Mouse (Mus musculus): ENCODE results near the gene H2-K1.
A peak's percentile ranks its signal among the peaks of the same experiment; 100 is the strongest.

H2-K1 gene

DNA sequence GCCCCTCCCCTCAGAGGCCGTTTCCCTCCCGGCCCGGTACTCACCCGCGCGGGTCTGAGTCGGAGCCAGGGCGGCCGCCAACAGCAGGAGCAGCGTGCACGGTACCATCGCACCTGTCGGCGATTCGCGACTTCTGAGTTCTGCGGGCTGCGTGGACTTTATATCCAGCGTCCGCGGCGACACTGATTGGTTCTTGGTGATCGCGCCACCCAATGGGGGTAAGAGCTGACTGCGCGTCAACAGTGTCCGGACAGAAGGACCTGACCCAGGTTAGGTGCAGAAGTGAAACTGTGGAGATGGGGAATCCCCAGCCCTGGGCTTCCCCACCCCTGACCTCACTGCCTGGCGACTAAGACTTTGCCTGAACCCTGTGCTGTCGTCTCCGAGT lies at the start of gene H2-K1:
Gene H2-K1, minus strand, starts transcription at position 198 of the 388 bp plus-strand sequence.
- peak; percentile 44 for DNase-seq (ENCODE audit: extremely low spot score, low read depth, low spot score)

DNA sequence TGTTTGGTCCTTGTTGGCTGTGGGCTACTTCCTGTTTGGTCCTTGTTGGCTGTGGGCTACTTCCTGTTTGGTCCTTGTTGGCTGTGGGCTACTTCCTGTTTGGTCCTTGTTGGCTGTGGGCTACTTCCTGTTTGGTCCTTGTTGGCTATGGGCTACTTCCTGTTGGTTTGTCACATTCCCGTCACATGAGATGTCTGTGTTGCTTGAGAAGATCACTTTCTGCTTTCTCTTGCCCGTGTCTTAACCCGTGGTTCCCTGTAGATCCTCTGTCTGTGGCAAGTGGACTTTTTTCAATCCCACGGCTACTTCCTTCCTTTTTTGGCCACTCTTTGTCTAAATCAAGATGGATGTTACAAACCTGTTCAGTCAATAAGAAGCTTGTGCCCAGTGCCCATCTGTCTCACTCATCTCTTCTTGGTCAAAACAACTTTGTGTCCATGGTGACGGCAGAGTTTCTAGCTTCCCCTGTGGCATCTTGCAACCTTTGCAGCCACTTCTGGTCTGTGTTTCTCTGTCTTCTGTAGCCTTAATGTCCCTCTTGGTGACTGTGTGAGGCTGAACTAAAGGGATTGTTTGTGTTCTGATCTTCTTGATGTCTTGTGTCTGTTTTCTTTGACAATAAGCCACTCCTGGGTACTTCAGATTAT lies 47.4 kb upstream of the H2-K1 start:
- DNase-seq (ENCODE audit: extremely low spot score, low read depth, low spot score) = no peak

DNA sequence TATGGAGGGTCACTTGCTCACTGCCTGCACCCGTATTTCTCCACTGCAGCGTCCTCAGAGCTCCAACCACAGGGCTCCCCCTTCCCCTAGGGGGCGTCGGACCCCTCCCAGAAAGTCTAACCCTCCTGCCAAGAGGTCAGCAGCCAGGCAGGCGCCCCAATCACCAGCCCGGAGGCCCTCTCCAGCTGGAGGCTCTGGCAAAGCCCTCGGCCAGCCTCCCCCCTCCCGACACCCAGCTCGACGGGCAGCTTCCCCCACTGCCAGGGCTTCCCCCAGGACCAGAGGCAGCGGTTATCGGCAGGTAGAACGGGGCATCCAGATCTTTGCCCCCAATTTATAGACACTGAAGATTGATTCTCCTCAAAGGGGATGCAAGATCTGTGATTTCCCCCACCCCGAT lies 45.8 kb upstream of the H2-K1 start:
- no peak for DNase-seq (ENCODE audit: extremely low spot score, low read depth, low spot score)

DNA sequence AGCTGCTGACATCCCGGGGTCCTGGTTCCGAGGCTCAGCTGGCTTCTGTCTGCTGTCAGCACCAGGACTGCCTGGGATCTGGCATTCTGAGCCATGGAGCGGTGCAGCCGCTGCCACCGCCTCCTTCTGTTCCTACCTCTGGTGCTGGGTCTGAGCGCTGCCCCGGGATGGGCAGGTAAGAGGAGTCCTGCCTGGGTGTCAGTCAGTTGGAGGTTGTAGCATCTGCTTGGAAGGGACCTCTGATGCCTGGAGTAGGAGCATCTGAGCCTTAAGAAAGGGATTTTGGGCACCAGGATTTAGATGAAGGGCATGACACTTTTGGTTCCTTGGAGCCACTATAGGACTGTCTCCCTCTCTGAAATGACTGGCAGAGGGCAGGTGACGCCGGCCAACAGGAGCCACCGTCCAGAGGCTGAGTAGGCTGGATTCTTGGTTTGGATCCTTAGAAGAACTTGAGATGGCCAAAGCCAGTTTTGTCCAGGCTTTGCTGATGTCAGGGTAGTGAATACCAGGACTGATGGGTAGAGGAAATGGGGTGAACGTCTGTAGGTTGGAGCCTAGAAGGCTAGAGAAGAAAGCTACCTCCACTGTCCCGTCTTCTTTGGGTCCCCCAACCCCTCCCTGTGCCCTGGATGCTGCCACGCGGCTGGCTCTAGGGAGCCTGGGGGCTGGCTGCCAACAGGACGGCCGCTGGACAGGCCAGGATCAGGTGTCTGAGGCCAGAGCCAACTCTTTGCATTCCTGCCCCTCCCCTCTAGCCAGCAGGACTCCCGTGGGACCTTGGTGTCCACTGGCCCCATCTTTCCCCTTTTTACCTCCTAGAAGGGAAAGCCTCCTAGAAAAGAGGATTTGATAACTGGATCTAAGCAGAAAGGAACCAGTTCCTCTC lies 39.7 kb upstream of the H2-K1 start:
- DNase-seq (ENCODE audit: extremely low spot score, low read depth, low spot score) = no peak

DNA sequence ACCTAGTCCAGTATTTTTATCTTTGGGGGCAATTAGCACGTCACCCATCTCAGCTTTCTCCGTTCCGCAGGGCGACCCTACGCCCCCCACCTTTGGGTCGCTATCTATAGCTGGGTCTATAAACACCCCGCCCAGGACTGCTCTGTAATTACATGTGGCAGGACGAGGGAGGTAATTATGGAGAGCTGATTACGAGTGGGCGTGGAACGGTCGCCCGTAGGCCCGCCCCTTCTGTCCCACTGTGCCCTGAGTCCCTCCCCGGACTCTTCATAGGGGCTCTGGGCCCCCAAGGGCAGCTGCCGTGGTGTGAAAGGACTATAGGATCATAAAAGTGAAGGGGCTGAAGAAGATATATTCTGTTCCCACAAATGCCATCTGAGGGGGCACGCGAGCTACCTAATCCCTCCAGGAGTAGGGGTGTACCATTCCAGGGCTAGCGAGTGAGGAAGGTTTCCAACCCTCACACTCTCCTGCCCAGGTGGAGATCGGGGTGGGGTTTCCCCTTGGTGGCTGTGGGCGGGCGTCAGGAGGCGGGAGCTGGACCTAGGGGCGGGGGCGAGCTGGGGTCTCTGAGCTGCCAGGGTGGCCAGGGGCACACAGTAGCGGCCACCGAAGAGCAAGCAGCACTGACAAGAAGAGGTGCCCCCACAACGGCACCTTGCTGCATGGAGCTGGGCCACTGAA lies 38.9 kb upstream of the H2-K1 start, which contains the start of gene Col11a2:
Gene Col11a2, plus strand, starts transcription at position 560 of the 684 bp plus-strand sequence.
- no peak for DNase-seq (ENCODE audit: extremely low spot score, low read depth, low spot score)

DNA sequence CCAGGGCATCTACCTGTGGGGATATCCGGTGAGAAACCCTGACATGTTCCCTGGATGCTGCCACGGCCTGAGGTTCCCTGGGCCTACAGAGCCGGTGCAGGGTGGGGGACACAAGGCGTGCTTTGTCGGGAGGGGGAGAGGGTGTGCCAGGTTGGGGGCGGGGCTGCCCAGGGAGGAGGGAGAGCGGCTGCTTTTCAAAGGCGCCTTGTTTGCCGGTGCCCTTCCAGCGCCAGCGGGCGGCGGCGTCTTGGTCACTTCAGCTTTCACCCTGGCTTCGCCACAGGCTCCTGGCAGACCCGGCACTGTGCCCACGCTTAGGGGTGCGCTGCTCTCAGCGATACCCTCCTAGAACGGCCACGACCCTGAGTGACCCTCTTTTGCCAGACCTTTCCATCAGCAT lies 38.3 kb upstream of the H2-K1 start:
- DNase-seq (ENCODE audit: extremely low spot score, low read depth, low spot score) = no peak

DNA sequence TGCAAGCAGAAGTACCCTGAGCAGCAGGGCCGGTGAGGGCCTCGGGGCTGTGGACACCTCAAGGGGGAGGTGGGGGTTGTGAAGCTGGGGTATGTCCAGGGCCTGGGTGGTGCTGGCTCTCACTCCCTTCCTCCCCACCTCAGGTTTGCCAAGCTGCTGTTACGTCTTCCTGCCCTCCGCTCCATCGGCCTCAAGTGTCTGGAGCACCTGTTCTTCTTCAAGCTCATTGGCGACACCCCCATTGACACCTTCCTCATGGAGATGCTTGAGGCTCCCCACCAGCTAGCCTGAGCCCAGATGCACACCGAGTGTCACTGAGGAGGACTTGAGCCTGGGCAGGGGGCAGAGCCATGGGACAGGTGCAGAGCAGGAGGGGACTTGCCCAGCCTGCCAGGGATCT lies 37.1 kb upstream of the H2-K1 start:
- DNase-seq (ENCODE audit: extremely low spot score, low read depth, low spot score) = no peak

DNA sequence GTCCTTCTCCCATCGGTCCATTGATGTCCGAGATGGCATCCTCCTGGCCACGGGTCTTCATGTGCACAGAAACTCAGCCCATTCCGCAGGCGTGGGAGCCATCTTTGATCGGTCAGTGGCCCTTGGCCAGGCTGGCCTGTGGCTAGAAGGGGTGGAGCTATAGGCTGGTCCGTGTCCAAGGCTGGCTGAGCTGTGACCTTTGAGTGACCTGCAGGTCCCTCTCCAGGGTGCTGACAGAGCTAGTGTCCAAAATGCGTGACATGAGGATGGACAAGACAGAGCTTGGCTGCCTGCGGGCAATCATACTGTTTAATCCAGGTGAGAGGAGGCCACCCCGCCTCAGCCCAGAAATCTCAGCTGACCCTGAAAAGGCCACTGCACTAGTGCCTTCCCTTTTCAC lies 36.5 kb upstream of the H2-K1 start:
- no peak for DNase-seq (ENCODE audit: extremely low spot score, low read depth, low spot score)

DNA sequence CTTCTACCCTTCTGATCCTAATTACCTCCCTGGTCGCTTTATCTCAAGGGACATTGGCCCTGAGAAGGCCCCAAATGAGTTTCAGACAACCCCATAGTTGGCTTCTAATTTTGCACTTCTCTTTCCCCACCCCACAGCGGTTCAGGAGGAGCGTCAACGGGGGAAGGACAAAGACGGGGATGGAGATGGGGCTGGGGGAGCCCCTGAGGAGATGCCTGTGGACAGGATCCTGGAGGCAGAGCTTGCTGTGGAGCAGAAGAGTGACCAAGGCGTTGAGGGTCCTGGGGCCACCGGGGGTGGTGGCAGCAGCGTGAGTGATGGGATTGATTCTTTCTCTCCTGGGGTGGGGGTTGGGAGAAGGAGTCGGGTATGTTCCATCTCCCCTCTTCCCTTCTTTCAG lies 35.4 kb upstream of the H2-K1 start:
- no peak for DNase-seq (ENCODE audit: extremely low spot score, low read depth, low spot score)

DNA sequence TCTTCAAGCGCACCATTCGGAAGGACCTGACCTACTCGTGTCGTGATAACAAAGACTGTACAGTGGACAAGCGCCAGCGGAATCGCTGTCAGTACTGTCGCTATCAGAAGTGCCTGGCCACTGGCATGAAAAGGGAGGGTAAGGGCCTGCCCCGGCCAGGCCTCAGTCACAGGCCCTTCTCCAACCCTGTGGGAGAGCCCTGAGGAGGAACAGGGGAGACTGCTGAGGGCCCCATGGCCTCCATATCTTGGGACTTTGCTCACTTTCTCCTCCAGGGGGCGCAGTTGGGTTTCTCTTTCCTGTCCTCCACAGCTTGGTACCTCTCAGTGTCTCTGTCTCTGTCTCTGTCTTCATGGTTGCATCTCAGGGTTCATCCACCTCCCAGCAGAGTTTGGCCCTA lies 33.9 kb upstream of the H2-K1 start:
- DNase-seq (ENCODE audit: extremely low spot score, low read depth, low spot score) = no peak

DNA sequence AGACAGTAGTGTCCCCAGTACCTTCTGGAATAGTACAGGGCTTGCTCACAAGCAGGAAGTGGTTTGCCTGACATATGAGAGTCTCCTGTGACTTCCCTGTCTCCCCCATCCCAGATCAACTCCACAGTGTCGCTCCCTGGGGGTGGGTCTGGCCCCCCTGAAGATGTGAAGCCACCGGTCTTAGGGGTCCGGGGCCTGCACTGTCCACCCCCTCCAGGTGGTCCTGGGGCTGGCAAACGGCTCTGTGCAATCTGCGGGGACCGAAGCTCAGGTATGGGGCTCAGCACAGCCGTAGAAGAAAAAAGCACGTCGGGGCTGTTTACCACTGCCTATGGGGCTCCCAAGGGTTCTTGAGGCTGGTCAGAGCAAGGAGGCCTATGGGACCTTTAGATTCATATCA lies 33.3 kb upstream of the H2-K1 start:
- DNase-seq (ENCODE audit: extremely low spot score, low read depth, low spot score) = no peak

DNA sequence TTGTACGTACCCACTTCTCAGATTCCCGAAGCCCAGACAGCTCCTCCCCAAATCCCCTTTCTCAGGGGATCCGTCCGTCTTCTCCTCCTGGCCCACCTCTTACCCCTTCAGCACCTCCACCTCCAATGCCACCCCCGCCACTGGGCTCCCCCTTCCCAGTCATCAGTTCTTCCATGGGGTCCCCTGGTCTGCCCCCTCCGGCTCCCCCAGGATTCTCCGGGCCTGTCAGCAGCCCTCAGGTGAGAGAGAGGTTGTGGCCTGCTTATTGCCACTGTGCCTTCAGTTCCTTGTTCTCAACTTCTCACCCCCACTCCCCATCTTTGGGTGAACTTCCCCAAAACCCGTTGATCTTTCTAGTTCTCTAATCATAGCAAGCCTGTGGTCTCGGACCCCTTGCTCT lies 32.7 kb upstream of the H2-K1 start:
- DNase-seq (ENCODE audit: extremely low spot score, low read depth, low spot score) = no peak

DNA sequence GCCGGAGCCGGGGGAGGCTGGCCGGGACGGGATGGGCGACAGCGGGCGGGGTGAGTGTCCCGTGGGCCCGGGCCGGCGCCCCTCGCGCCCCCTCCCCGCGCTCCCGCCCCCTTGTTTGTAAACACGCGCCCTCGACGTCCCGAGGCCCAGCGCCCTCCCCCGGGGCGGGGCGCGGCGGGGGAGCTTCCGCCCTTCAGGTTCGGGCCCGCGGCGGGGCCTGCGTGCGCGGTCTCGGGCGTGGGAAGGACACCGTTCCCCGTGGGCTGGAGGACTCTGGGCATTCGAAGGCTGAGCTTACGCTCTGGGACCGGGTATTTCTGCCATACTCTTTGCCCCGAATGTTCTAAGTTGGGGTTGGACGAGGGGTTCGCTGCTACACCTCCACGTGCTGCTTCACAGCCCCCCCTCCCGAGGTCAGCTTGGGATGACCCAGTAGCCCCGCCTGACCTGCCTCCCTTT lies 32.1 kb upstream of the H2-K1 start:
- DNase-seq (ENCODE audit: extremely low spot score, low read depth, low spot score) = no peak

DNA sequence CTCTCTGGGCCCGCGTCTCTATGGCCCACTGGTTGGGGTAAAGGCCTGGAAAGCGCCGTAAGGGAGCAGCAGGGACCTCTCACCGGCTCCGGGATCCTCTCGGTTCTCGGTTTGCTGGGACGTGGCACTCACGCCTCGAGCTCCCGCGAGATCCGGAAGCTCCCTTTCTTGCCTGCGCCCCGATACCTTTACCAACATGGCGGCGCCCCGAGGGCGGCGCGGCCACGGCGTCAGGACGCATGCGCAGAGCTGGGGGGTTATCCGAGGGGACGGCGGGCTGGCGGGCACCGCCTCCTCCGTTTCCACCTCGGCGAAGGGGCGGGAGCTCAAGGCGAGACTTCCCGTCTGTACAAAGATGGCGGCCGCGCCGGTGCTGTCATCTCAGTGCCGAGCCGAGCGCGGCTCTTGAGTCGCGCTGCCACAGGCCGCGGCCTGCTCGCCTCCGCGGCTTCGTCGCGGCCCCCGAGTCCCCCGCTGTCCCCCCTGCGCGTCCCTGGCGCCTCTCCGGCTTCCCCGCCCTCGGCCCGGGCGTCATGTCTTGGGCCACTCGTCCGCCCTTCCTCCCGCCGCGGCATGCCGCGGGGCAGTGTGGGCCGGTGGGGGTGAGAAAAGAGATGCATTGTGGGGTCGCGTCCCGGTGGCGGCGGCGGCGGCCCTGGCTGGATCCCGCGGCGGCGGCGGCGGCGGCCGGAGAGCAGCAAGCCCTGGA lies 31.5 kb upstream of the H2-K1 start, which contains the start of the genes Slc39a7 and Rxrb:
Gene Slc39a7, minus strand, starts transcription at position 218 of the 709 bp plus-strand sequence.
Gene Rxrb, plus strand, starts transcription at position 348 of the 709 bp plus-strand sequence.
- DNase-seq (ENCODE audit: extremely low spot score, low read depth, low spot score) = peak; percentile 93

DNA sequence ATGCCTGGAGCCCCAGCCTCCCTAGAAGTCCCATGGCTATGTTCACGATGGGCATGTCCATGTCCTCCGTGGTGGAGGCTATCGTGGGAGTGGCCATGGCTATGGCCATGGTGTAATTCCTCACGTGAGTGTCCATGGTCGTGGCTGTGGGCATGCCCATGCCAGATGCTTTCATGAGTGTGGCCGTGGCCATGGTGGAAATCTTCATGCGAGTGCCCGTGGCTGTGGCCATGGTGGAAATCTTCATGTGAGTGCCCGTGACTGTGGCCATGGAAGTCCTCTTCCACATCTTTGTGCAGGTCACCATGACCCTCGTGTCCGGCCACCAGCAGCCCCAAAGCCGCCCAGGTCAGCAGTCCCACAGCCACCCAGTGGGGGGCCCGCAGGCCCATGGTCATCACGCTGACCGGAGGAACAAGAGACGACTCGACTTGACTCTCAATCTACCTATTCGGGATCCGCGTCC lies 30.7 kb upstream of the H2-K1 start:
- DNase-seq (ENCODE audit: extremely low spot score, low read depth, low spot score) = no peak

DNA sequence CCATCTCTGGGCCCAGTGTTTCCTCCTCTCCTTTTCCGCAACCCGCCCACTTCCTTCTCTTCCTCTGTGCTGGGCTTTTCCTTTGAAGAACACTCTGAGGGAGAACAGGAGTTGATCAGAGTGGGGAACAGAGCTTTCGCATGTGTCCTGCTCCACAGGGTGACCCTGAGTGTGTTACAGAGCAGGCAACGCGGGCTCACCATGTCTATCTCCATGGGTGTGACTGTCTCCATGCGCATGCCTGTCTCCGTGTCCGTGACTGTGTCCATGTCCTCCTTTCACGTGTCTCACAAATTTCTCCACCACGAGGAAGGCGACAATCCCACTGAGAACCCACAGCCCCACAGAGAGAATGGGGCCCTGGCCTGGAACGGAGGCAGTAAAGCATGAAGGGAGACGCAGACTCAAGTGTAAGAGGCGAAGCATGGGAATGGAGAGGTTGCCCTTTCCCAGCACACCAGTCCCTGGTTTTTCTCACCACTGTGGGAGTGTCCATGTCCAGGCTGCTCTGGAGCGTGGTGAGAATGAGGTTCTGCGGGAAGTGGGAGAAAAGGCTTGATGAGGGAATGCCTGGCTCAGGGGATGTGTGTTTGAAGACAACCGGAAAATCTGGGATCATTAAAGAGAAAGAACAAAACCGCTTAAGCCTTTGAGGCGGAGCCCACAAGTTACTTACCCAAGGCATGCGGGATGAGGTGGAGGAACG lies 29.9 kb upstream of the H2-K1 start:
- DNase-seq (ENCODE audit: extremely low spot score, low read depth, low spot score) = no peak

DNA sequence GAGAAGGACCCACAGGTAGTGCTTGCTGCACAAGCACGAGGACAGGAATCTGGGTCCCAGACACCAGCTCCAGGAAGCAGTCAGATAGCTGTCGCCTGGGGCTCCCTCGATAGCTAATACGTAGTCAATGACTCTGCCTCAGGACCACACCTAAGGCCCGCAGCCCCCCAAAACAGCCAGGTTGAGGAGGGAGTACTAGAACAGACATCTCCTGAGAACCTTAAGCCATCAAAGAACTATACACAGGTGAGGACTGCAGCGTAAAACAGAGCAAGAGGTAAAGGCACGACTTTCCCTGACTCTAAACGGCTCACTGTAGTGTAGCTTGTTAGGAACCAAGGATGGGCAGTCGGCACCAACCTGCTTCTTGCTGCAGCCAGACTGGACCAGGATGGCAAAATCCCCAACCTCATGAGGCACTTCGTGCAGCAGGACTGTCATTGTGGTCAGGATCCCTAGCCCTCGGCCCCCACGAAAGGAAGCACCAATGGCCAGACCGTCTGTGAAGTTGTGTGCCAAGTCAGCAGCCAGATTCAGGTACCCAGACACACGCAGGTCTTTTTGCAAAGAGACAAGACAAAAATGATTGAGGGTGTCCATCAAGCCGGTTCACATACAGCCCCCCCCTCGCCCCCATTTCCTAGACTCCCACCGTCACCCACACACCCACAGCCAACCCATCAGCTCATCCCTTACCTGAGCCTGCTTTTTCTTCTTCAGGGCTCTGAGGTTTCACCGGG lies 29.2 kb upstream of the H2-K1 start:
- DNase-seq (ENCODE audit: extremely low spot score, low read depth, low spot score) = no peak

DNA sequence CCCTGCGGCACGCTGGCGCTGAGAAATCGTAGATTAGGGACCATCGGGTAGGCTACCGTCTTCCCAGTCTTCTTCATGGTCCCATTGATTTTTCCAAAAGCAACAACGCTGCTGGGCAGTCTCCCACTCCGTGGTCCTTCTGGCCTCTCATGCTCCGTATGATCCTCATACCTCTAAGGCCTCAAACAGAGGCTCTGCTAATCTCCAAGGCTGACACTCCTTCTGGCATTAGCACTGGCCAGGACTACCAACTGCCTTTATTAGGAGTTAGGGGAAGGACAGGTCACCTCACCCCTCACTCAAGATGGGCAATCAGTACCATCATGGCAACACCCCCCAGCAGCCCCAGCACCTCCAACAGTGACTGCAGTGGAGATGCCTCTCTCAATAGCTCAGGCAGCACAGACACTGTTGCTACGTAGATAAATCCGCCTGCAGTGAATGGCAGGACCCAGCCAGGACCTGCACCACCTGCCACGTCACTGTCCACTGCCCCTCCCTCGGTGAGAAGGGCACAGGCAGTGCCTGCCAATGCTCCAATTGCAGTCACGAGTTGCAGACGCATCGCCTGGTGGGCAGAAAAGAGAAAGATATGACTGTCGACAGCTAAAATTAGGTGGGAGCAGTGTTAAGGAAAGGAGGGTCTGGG lies 28.5 kb upstream of the H2-K1 start:
- DNase-seq (ENCODE audit: extremely low spot score, low read depth, low spot score) = no peak

DNA sequence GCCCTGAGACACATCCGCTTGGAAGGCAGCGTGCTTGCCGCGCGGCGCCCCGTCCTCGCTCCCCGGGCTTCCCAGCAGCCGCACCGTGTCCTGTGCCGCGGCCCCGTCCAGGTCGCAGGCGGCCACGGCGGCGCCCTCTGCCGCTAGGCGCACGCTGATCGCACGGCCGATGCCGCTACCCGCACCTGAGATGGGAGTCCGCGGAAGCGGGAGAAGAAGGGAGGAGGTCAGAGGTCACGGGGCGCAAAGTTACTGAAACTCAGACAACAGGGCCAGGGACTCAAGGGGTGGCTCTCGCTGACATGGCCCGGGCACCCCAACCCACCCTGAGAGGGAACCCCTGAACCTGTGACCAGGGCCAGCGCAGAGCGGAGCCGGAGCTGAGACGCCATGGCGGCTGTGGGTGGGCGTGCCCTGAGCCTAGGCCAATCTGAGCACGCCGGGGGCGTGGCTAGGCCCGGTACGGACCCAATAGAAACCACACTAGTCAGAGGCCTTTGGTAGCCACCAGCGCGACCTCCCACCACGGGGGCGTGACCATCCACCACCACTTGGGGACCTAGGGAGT lies 27.6 kb upstream of the H2-K1 start, which contains the start of gene H2-Ke6:
Gene H2-Ke6, minus strand, starts transcription at position 405 of the 568 bp plus-strand sequence.
- DNase-seq (ENCODE audit: extremely low spot score, low read depth, low spot score) = peak; percentile 80
